Mouse (Mus musculus): ENCODE results near the gene Lsamp.

Gene Lsamp

GRCm38 (mm10) chr16:40897768-40898327 is 913.7 kb downstream of the Lsamp start:
- no peak for DNase-seq (ENCODE audit: extremely low spot score, low read depth, low spot score)

DNA sequence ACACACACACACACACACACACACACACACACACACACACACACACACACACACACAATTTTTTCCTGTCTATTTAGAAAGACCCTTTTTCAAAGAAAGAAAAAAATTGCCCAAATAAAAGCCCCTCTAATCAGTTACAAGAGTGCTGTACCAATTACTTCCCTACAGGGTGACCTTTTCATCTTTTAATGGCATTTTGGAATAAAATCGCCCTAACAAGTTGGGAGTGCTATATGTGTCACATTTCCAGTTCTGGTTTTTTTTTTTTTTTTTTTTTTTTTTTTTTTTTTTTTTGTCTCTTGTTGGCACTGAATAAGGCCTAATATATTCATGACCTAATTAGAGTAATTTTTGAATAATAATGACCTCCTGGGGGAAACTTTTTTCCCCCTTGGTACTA is 923.7 kb downstream of the Lsamp start:
- DNase-seq (ENCODE audit: extremely low spot score, low read depth, low spot score): no peak

DNA sequence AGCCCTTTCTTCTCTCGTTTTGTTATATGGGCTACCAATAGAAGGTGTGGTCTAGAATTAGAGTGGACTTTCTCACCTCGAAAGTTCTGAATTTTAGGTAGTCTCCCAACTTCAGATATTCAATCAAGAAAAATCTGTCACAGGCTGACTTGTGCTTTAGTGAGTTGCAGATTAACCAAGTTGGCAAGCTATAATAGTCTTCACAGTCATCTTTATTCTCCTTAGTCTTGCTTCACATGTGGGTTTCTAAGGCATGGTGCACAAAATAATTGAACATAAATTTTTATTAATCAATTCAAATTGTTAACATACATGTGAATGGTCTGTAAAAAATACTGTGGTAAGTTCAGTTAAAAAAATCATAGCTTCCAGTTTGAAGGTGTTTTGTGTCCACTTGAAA is 930.0 kb downstream of the Lsamp start:
- DNase-seq (ENCODE audit: extremely low spot score, low read depth, low spot score): no peak

DNA sequence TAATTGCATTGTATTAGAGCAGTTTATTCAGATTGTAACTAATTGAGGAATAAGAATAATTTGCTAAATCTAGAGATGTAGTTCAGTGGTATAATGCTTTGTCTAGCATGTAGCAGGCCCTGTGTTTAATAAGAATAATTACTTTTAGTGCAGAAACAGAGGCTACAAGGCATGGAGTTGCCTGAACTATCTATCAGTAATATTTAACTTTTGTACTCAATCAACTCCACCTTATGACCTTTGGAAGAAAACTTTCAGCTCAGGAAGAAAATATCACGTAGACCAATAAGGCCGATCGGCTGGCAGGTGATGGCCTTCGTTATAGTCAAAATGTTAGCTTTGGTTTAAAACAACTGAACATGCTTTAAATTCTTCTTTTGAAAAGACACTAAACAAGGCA is 946.4 kb downstream of the Lsamp start:
- DNase-seq (ENCODE audit: extremely low spot score, low read depth, low spot score): no peak

DNA sequence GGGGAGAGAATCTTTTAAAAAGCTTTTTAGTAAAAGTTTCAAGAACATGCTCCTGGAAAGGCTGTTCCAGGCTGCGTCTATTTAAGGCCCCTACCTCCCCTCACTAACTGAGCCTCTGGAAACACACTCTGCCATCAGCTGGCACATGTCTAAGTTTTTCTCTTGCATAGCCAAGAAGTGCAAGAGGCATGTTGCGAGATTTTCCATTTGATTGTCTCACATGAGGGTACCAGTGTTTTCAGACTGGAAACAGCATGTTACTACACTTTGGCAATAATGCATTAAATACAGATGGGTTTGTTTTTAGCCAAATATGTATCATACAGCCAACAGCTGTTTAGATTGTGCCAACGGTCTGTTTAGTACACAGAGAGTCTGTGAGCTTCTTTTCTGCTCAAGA is 958.1 kb downstream of the Lsamp start:
- DNase-seq (ENCODE audit: extremely low spot score, low read depth, low spot score): no peak

GRCm38 (mm10) chr16:40945834-40946233 is 961.7 kb downstream of the Lsamp start:
- no peak for DNase-seq (ENCODE audit: extremely low spot score, low read depth, low spot score)

DNA sequence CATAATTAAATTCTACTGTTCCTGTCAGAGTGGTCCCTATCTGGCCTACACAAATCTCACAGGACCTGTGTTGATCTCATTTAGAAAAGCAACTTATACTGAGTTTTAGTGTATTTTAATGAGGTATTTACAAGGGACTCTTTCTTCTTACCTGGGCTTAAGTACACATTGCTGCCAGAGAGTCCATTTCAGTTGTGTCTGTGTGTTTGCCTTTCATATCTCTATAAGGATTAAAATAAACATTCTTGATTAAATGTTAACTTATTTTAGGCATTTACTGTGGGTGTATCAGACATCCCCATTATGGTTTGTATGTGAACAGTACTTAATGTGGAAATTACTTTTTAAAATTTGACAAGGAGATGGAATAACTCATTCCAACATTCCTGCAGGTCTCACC is 963.9 kb downstream of the Lsamp start:
- no peak for DNase-seq (ENCODE audit: extremely low spot score, low read depth, low spot score)

DNA sequence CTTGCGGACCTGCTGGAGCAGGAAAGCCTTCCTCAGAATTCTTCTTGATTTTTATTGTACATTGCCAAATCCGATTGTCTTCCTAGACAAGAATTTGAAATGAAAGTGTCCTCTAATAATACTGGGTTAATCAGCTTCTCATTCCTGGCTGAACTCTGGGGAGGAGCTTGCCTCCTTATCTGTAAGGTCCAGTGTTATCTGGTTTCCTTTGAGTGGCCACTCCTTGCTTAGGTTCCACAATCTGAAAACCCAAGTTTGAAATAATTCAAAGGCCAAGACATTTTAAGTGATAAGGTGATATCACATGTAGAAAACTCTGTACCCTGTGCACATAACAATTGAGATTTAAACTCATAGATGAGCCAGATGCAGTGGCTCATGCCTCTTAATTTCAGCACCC is 975.0 kb downstream of the Lsamp start:
- DNase-seq (ENCODE audit: extremely low spot score, low read depth, low spot score): no peak

GRCm38 (mm10) chr16:40960586-40960985 is 976.4 kb downstream of the Lsamp start:
- no peak for DNase-seq (ENCODE audit: extremely low spot score, low read depth, low spot score)

- DNase-seq (ENCODE audit: extremely low spot score, low read depth, low spot score): peak; percentile 58
Measured at GRCm38 (mm10) chr16:40968088-40968860, 984.1 kb downstream of the Lsamp start.

DNA sequence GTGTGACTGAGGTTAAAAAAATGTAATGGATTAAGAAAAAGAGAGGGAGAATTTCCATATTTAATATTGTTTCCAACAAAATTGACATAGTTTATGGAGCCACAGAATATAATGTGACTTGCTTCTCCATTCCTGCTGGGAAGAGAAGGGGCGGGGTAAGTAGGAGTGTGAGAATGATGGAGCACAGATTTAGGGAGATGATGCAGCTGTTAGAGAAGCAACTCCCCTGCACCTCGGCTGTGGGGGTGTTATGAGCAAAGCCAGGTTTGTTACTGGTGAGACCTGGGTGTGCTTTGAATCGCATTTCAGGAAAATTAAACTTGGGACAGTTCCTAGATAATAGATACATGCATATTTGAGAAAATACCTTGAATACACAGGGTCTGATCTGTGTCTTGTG is 987.2 kb downstream of the Lsamp start:
- DNase-seq (ENCODE audit: extremely low spot score, low read depth, low spot score): no peak

- no peak for DNase-seq (ENCODE audit: extremely low spot score, low read depth, low spot score)
Measured at GRCm38 (mm10) chr16:40974084-40974483, 989.9 kb downstream of the Lsamp start.

DNA sequence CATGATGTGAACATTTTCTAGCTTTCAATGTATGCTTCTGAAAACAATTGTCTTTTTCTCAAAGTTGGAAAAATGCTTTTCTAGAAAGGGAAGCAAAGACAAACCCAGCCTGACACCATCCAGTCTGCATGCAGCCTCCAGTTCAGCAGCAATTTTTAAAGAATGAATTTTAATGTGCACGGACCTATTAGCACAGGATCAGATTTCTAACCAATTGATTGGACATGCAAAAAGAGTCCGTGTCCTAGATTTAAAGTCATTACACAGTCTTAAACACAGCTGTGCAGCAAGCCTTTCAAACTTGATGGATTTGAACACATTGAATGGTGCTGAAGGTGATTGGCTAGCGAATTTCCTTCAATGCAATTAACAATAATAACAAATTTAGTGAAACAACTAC is 998.9 kb downstream of the Lsamp start:
- DNase-seq (ENCODE audit: extremely low spot score, low read depth, low spot score): no peak

- no peak for DNase-seq (ENCODE audit: extremely low spot score, low read depth, low spot score)
Measured at GRCm38 (mm10) chr16:41007569-41007968, 1023.4 kb downstream of the Lsamp start.

- no peak for DNase-seq (ENCODE audit: extremely low spot score, low read depth, low spot score)
Measured at GRCm38 (mm10) chr16:41034746-41035145, 1050.6 kb downstream of the Lsamp start.

- no peak for DNase-seq (ENCODE audit: extremely low spot score, low read depth, low spot score)
Measured at GRCm38 (mm10) chr16:41041686-41042085, 1057.5 kb downstream of the Lsamp start.

DNA sequence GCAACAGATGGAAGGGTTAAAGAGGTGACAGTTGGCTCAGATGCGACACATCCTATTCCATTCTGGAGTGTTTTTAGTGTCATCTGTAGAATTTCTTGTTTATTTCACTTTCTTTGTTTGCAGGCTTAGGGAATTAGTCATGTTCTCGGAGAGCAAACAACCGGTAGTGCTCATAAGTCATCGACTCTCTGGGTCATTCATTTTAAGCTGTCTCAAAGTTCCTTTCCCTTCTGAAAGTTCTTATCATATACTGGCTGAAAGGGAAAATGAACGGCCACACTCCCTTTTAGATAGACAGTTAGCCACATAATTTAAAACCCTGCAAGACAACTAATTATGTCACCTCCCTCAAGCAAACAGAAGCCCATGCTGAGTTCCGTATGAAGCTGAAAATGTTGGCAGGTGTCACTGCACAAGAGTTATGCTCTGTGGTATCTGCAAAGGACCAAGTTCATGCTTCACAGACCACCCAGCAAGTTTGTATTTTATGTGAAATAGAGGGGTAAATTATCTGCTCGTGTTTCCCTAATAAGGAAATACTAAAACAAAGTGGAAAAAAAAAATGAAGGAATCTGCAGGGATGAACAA is 1079.2 kb downstream of the Lsamp start:
- DNase-seq (ENCODE audit: extremely low spot score, low read depth, low spot score): no peak

DNA sequence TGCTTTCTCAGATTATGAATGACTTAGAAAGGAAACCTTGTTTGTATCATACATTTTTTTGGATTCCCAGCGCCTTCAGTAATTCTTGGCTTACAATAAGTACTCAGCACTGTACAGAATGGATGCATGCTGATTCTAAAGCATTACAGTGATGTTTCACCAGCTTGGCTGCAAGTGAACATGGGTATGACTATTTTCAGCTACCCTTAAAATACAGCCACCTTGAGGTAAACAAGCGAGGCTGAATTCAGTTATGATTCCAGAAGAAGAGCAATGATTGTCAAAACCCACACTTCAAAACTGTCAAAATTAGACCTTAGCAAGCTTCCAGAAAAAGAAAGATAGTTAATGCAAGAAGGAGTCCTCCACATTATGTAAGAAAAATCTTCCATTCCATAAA is 1089.3 kb downstream of the Lsamp start:
- DNase-seq (ENCODE audit: extremely low spot score, low read depth, low spot score): no peak

- DNase-seq (ENCODE audit: extremely low spot score, low read depth, low spot score): no peak
Measured at GRCm38 (mm10) chr16:41088648-41089047, 1104.5 kb downstream of the Lsamp start.

DNA sequence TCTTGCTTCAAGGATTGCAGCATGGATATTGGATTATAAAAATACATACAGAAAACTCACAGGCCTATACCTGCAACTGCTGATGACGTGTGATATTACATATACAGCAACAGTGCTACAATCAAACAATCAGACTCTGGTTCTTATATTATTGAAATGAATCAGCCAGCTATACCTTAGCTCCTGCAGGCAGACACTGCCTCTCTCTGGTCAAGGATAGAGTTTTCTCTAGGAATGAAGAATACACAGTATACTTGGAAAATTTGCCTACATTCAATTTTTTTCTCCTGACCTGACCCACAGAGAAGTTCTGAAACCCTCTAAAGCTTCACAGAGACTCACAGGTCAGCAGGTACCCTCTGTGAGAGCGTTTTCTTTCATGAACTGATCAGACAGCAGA is 1105.9 kb downstream of the Lsamp start:
- no peak for DNase-seq (ENCODE audit: extremely low spot score, low read depth, low spot score)

DNA sequence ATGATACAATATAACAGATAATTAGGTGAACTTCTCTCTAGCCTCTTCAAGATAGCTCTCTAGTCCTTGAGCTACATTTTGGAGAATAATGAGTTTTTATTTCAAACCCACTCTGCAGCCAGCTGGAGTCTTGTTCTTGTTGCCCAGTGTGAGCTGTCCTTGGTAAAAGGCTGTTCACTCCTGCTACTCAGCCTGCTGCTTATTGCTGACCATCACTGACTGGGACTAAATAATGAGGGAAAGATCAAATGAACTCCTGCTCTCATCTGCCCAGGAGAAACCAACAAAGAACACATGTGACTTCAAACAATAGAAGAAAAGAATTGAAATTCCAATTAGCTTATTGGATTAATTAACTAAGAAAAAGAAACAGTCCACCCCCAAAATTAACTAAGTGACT is 1107.1 kb downstream of the Lsamp start:
- DNase-seq (ENCODE audit: extremely low spot score, low read depth, low spot score): no peak

DNA sequence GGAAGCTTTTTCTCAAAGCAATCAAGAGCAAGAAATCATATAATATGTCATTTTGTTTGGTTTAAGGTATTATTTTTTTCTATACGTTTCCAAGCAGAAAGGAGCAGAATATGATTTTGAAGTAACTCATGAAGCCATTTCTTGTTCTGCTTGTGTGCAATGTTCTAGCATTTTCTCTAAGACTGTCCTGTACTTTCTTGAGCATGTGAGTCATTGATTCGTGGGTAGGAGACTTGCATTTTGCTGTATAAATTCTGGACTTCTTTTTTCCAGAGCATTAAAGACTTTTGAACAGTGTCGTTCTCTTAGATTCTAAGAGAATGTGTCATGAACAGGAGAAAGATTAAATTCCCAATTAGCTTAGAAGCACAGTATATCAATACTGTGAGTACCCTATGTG is 1118.6 kb downstream of the Lsamp start:
- no peak for DNase-seq (ENCODE audit: extremely low spot score, low read depth, low spot score)

GRCm38 (mm10) chr16:41124361-41124760 is 1140.2 kb downstream of the Lsamp start:
- DNase-seq (ENCODE audit: extremely low spot score, low read depth, low spot score): peak; percentile 6

Measured in hindlimb bud, embryonic 11.5 days (tissue).